Mouse (Mus musculus) testis, adult 2 months (tissue): ENCODE results near the gene Plekhg5.

Experiments used
- CTCF ChIP-seq: fragments of 200-500 bp; IDR thresholded peaks from 2 replicates; pipeline ENCODE4 v1.5.1; 2012; ENCODE audit warnings: low read depth, mild to moderate bottlenecking, inconsistent platforms, low read length, moderate library complexity; ENCODE audit not compliant: control insufficient read depth, insufficient read depth, insufficient replicate concordance
- POLR2A ChIP-seq: fragments of 200-500 bp; IDR thresholded peaks from 2 replicates; pipeline ENCODE4 v1.6.1; 2012; ENCODE audit warnings: low read depth, mild to moderate bottlenecking, inconsistent platforms, low read length, moderate library complexity; ENCODE audit not compliant: control insufficient read depth

- no peak for TF ChIP-seq CTCF
- TF ChIP-seq POLR2A = no peak
These were observed 4.1 kb upstream of the Plekhg5 start for GRCm38 (mm10) chr4:152068166-152068724.
